ENCODE assay signal across 8 mouse cellular contexts in genomic region chr14:57093029-57093428, GRCm38 (mm10). TPM values are rescaled to one million over a fixed set of nuclear protein-coding genes. Genes with fewer than 3 reads are reported as not detected.
DNase-seq lines count a peak whose midpoint lies in the region; ATAC-seq and TF ChIP-seq lines count a peak whose summit lies in the region.

No protein-coding gene starts in this region.

- TF ChIP-seq EP300 in lung, postnatal 0 days (IDR thresholded peaks at IDR 0.05) = no peak

- H3K4me2 ChIP-seq in midbrain, embryonic 11.5 days = no peak overlapping the region
- H3K4me2 ChIP-seq in lung, postnatal 0 days (replicated peaks; ENCODE audit: low read depth, low read length) = no peak overlapping the region

- no peaks in the 10 kb centered on the region for H3K9me3 ChIP-seq in midbrain, embryonic 10.5 days (replicated peaks)
- H3K9me3 ChIP-seq in midbrain, embryonic 11.5 days (ENCODE audit: control insufficient read depth, low read length) = no peaks in the 10 kb centered on the region
- no peaks in the 10 kb centered on the region for H3K9me3 ChIP-seq in lung, postnatal 0 days (ENCODE audit: low read length)

- 7% methylated on average over 8 of the region's 8 CpGs for WGBS in midbrain, embryonic 10.5 days
- WGBS in midbrain, embryonic 11.5 days = 8% methylated on average over 7 of the region's 8 CpGs
- WGBS in lung, postnatal 0 days = 9% methylated on average over 7 of the region's 8 CpGs

- DNase-seq in adrenal gland, adult (ENCODE audit: inconsistent age in 2 of 2, low spot score in 1 of 2) = peak; percentile 41 to 81
- no peak for DNase-seq in adrenal gland, postnatal 4 days (ENCODE audit: low spot score in 2 of 2)
- peak; percentile 38 for DNase-seq in midbrain, embryonic 10.5 days (ENCODE audit: low spot score)
- DNase-seq in midbrain, embryonic 11.5 days (ENCODE audit: low spot score, missing footprints) = no peak
- peak; percentile 44 to 62 for DNase-seq in cerebellum, postnatal 14 days
- peak; percentile 72 for DNase-seq in kidney, postnatal 10 days
- DNase-seq in lung, postnatal 0 days (ENCODE audit: low spot score) = peak; percentile 74
- peak; percentile 38 for DNase-seq in testis, postnatal 14 days (ENCODE audit: low spot score)

- no peak for ATAC-seq in midbrain, embryonic 11.5 days (ENCODE audit: low FRiP score)
- ATAC-seq in lung, postnatal 0 days = peak; percentile 53; the same call in 1 of the 2 replicates

- no peak overlapping the region for H3K9ac ChIP-seq in midbrain, embryonic 11.5 days (ENCODE audit: low read length)
- H3K9ac ChIP-seq in lung, postnatal 0 days (replicated peaks; ENCODE audit: low read depth) = no peak overlapping the region

- H3K27me3 ChIP-seq in midbrain, embryonic 10.5 days (ENCODE audit: low read depth, poor library complexity, severe bottlenecking) = no peaks in the 10 kb centered on the region
- no peaks in the 10 kb centered on the region for H3K27me3 ChIP-seq in midbrain, embryonic 11.5 days (ENCODE audit: control insufficient read depth, insufficient read depth, low read length)
- no peaks in the 10 kb centered on the region for H3K27me3 ChIP-seq in lung, postnatal 0 days (replicated peaks; ENCODE audit: insufficient read depth, low read length)

- TF ChIP-seq CTCF in lung, postnatal 0 days (IDR thresholded peaks at IDR 0.05) = peak; percentile 78

- H3K4me1 ChIP-seq in midbrain, embryonic 10.5 days = no peaks in the 10 kb centered on the region
- H3K4me1 ChIP-seq in midbrain, embryonic 11.5 days (ENCODE audit: control insufficient read depth, insufficient read depth, low read length) = no peaks in the 10 kb centered on the region
- no peaks in the 10 kb centered on the region for H3K4me1 ChIP-seq in lung, postnatal 0 days (ENCODE audit: insufficient read depth, low read depth, low read length)

- no peak overlapping the region for H3K27ac ChIP-seq in midbrain, embryonic 10.5 days (replicated peaks)
- H3K27ac ChIP-seq in midbrain, embryonic 11.5 days (ENCODE audit: low read depth, low read length) = no peak overlapping the region
- no peak overlapping the region for H3K27ac ChIP-seq in lung, postnatal 0 days (ENCODE audit: low read length)

- H3K4me3 ChIP-seq in midbrain, embryonic 10.5 days = no peak overlapping the region
- H3K4me3 ChIP-seq in midbrain, embryonic 11.5 days (ENCODE audit: low read depth, low read length) = no peak overlapping the region
- H3K4me3 ChIP-seq in lung, postnatal 0 days (ENCODE audit: low read depth, low read length) = no peak overlapping the region

- no peaks in the 10 kb centered on the region for H3K36me3 ChIP-seq in midbrain, embryonic 10.5 days
- no peaks in the 10 kb centered on the region for H3K36me3 ChIP-seq in midbrain, embryonic 11.5 days (ENCODE audit: control insufficient read depth, insufficient read depth, low read length)
- H3K36me3 ChIP-seq in lung, postnatal 0 days (ENCODE audit: insufficient read depth, low read length) = no peaks in the 10 kb centered on the region

RNA-seq across cellular contexts. Expression of gene Gjb2, which starts 11.5 kb away (rescaled TPM):
- total RNA-seq in adrenal gland, postnatal 4 days (2021) = 10 to 100 TPM in 1 of 2 experiments, 1 to 10 TPM in 1; 3.7 to 13.6 TPM
- 0.70 and 3.4 TPM in 2 replicates for polyA plus RNA-seq in midbrain, embryonic 10.5 days (2016; fragmentation: Nextera tagmentation; extraction: Ambion mirVana)
- polyA plus RNA-seq in midbrain, embryonic 11.5 days (2014; fragmentation: Nextera tagmentation; extraction: Ambion mirVana) = 6.7 and 7.5 TPM in 2 replicates
- polyA plus RNA-seq in lung, postnatal 0 days (2015; fragmentation: Nextera tagmentation; extraction: Ambion mirVana) = 1.1 and 1.4 TPM in 2 replicates

RNA-seq across cellular contexts. Expression of gene Gm4491, which starts 22.7 kb away (rescaled TPM):
- not detected for total RNA-seq in adrenal gland, postnatal 4 days (2021)
- not detected in 2 replicates for polyA plus RNA-seq in midbrain, embryonic 10.5 days (2016; fragmentation: Nextera tagmentation; extraction: Ambion mirVana)
- polyA plus RNA-seq in midbrain, embryonic 11.5 days (2014; fragmentation: Nextera tagmentation; extraction: Ambion mirVana) = not detected in 2 replicates
- polyA plus RNA-seq in lung, postnatal 0 days (2015; fragmentation: Nextera tagmentation; extraction: Ambion mirVana) = not detected in 2 replicates

RNA-seq across cellular contexts. Expression of gene Gja3, which starts 35.1 kb away (rescaled TPM):
- total RNA-seq in adrenal gland, postnatal 4 days (2021) = 1 to 10 TPM in 1 of 2 experiments, under 1 TPM in 1; 0.59 to 1.8 TPM
- polyA plus RNA-seq in midbrain, embryonic 10.5 days (2016; fragmentation: Nextera tagmentation; extraction: Ambion mirVana) = 0.15 TPM in 1 of 2 replicates, not detected in the other
- polyA plus RNA-seq in midbrain, embryonic 11.5 days (2014; fragmentation: Nextera tagmentation; extraction: Ambion mirVana) = 0.44 TPM in 1 of 2 replicates, not detected in the other
- 1.0 TPM in 2 replicates for polyA plus RNA-seq in lung, postnatal 0 days (2015; fragmentation: Nextera tagmentation; extraction: Ambion mirVana)

RNA-seq across cellular contexts. Expression of gene Gjb6, which starts 40.4 kb away (rescaled TPM):
- not detected for total RNA-seq in adrenal gland, postnatal 4 days (2021)
- polyA plus RNA-seq in midbrain, embryonic 10.5 days (2016; fragmentation: Nextera tagmentation; extraction: Ambion mirVana) = 0.38 and 0.94 TPM in 2 replicates
- polyA plus RNA-seq in midbrain, embryonic 11.5 days (2014; fragmentation: Nextera tagmentation; extraction: Ambion mirVana) = 2.9 and 3.0 TPM in 2 replicates
- 9.2 and 13.2 TPM in 2 replicates for polyA plus RNA-seq in lung, postnatal 0 days (2015; fragmentation: Nextera tagmentation; extraction: Ambion mirVana)

Comparison
In these comparisons a context has a peak if more than half of its experiments do, and no peak if none do; other contexts are left out.
1. DNase-seq: peak in adrenal gland, adult (2 of 2), midbrain, embryonic 10.5 days (single experiment), cerebellum, postnatal 14 days (2 of 2), kidney, postnatal 10 days (single experiment), lung, postnatal 0 days (single experiment) and testis, postnatal 14 days (single experiment); none in adrenal gland, postnatal 4 days (0 of 2) and midbrain, embryonic 11.5 days (single experiment).